Mouse (Mus musculus): ENCODE results near the gene Olfr1024. TPM values are rescaled to one million over a fixed set of nuclear protein-coding genes. Genes with fewer than 3 reads are reported as not detected.

The Olfr1024 gene
- polyA plus RNA-seq (2014; fragmentation: Illumina TruSeq; extraction: RNeasy Lipid Tissue Mini Kit (QIAGEN cat#74804); ENCODE audit: low read depth, low replicate concordance) = not detected

GRCm38 (mm10) chr2:85904952-85905351 lies at the start of gene Olfr1024:
Olfr1024 (minus strand) TSS chr2:85905052.

GRCm38 (mm10) chr2:85950137-85950536 lies 45.3 kb upstream of the Olfr1024 start, which contains the start of gene Olfr1028:
Olfr1028 (plus strand) TSS chr2:85950437.

GRCm38 (mm10) chr2:85921258-85921657 lies 16.4 kb upstream of the Olfr1024 start, which contains the start of gene Olfr1026:
Olfr1026 (plus strand) TSS chr2:85921558.

GRCm38 (mm10) chr2:85914893-85915292 lies 10.0 kb upstream of the Olfr1024 start, which contains the start of gene Olfr1025-ps1:
Olfr1025-ps1 (plus strand) TSS chr2:85915193.

GRCm38 (mm10) chr2:85885340-85885739 lies 19.5 kb downstream of the Olfr1024 start, which contains the start of gene Olfr1023:
Olfr1023 (plus strand) TSS chr2:85885640.

GRCm38 (mm10) chr2:85868294-85868693 lies 36.6 kb downstream of the Olfr1024 start, which contains the start of gene Olfr1022:
Olfr1022 (plus strand) TSS chr2:85868594.

Other genes with a start within 250 kb of the Olfr1024 start
- gene Olfr154, start 240.6 kb downstream of the Olfr1024 start, polyA plus RNA-seq (2014; fragmentation: Illumina TruSeq; extraction: RNeasy Lipid Tissue Mini Kit (QIAGEN cat#74804); ENCODE audit: low read depth, low replicate concordance) = not detected
- not detected for gene Olfr1006, start 226.3 kb downstream of the Olfr1024 start, polyA plus RNA-seq (2014; fragmentation: Illumina TruSeq; extraction: RNeasy Lipid Tissue Mini Kit (QIAGEN cat#74804); ENCODE audit: low read depth, low replicate concordance)
- gene Olfr1008, start 215.6 kb downstream of the Olfr1024 start, polyA plus RNA-seq (2014; fragmentation: Illumina TruSeq; extraction: RNeasy Lipid Tissue Mini Kit (QIAGEN cat#74804); ENCODE audit: low read depth, low replicate concordance) = not detected
- not detected for gene Olfr1009, start 189.6 kb downstream of the Olfr1024 start, polyA plus RNA-seq (2014; fragmentation: Illumina TruSeq; extraction: RNeasy Lipid Tissue Mini Kit (QIAGEN cat#74804); ENCODE audit: low read depth, low replicate concordance)
- gene Olfr1012, start 142.3 kb downstream of the Olfr1024 start, polyA plus RNA-seq (2014; fragmentation: Illumina TruSeq; extraction: RNeasy Lipid Tissue Mini Kit (QIAGEN cat#74804); ENCODE audit: low read depth, low replicate concordance) = not detected
- gene Olfr1013, start 138.0 kb downstream of the Olfr1024 start, polyA plus RNA-seq (2014; fragmentation: Illumina TruSeq; extraction: RNeasy Lipid Tissue Mini Kit (QIAGEN cat#74804); ENCODE audit: low read depth, low replicate concordance) = not detected
- not detected for gene Olfr1014, start 132.3 kb downstream of the Olfr1024 start, polyA plus RNA-seq (2014; fragmentation: Illumina TruSeq; extraction: RNeasy Lipid Tissue Mini Kit (QIAGEN cat#74804); ENCODE audit: low read depth, low replicate concordance)
- not detected for gene Olfr1015, start 123.0 kb downstream of the Olfr1024 start, polyA plus RNA-seq (2014; fragmentation: Illumina TruSeq; extraction: RNeasy Lipid Tissue Mini Kit (QIAGEN cat#74804); ENCODE audit: low read depth, low replicate concordance)
- not detected for gene Olfr1016, start 102.5 kb downstream of the Olfr1024 start, polyA plus RNA-seq (2014; fragmentation: Illumina TruSeq; extraction: RNeasy Lipid Tissue Mini Kit (QIAGEN cat#74804); ENCODE audit: low read depth, low replicate concordance)
- not detected for gene Olfr1018, start 86.6 kb downstream of the Olfr1024 start, polyA plus RNA-seq (2014; fragmentation: Illumina TruSeq; extraction: RNeasy Lipid Tissue Mini Kit (QIAGEN cat#74804); ENCODE audit: low read depth, low replicate concordance)
- gene Olfr1019, start 59.6 kb downstream of the Olfr1024 start, polyA plus RNA-seq (2014; fragmentation: Illumina TruSeq; extraction: RNeasy Lipid Tissue Mini Kit (QIAGEN cat#74804); ENCODE audit: low read depth, low replicate concordance) = not detected
- gene Olfr1020, start 58.0 kb downstream of the Olfr1024 start, polyA plus RNA-seq (2014; fragmentation: Illumina TruSeq; extraction: RNeasy Lipid Tissue Mini Kit (QIAGEN cat#74804); ENCODE audit: low read depth, low replicate concordance) = not detected
- gene Olfr1022, start 36.5 kb downstream of the Olfr1024 start, polyA plus RNA-seq (2014; fragmentation: Illumina TruSeq; extraction: RNeasy Lipid Tissue Mini Kit (QIAGEN cat#74804); ENCODE audit: low read depth, low replicate concordance) = not detected
- not detected for gene Olfr1023, start 19.4 kb downstream of the Olfr1024 start, polyA plus RNA-seq (2014; fragmentation: Illumina TruSeq; extraction: RNeasy Lipid Tissue Mini Kit (QIAGEN cat#74804); ENCODE audit: low read depth, low replicate concordance)
- not detected for gene Olfr1025-ps1, start 10.1 kb upstream of the Olfr1024 start, polyA plus RNA-seq (2014; fragmentation: Illumina TruSeq; extraction: RNeasy Lipid Tissue Mini Kit (QIAGEN cat#74804); ENCODE audit: low read depth, low replicate concordance)
- gene Olfr1026, start 16.5 kb upstream of the Olfr1024 start, polyA plus RNA-seq (2014; fragmentation: Illumina TruSeq; extraction: RNeasy Lipid Tissue Mini Kit (QIAGEN cat#74804); ENCODE audit: low read depth, low replicate concordance) = not detected
- gene Olfr1028, start 45.4 kb upstream of the Olfr1024 start, polyA plus RNA-seq (2014; fragmentation: Illumina TruSeq; extraction: RNeasy Lipid Tissue Mini Kit (QIAGEN cat#74804); ENCODE audit: low read depth, low replicate concordance) = not detected
- gene Olfr1029, start 68.8 kb upstream of the Olfr1024 start, polyA plus RNA-seq (2014; fragmentation: Illumina TruSeq; extraction: RNeasy Lipid Tissue Mini Kit (QIAGEN cat#74804); ENCODE audit: low read depth, low replicate concordance) = not detected
- not detected for gene Olfr1030, start 74.2 kb upstream of the Olfr1024 start, polyA plus RNA-seq (2014; fragmentation: Illumina TruSeq; extraction: RNeasy Lipid Tissue Mini Kit (QIAGEN cat#74804); ENCODE audit: low read depth, low replicate concordance)
- gene Olfr1031, start 85.3 kb upstream of the Olfr1024 start, polyA plus RNA-seq (2014; fragmentation: Illumina TruSeq; extraction: RNeasy Lipid Tissue Mini Kit (QIAGEN cat#74804); ENCODE audit: low read depth, low replicate concordance) = not detected
- not detected for gene Olfr1032, start 100.5 kb upstream of the Olfr1024 start, polyA plus RNA-seq (2014; fragmentation: Illumina TruSeq; extraction: RNeasy Lipid Tissue Mini Kit (QIAGEN cat#74804); ENCODE audit: low read depth, low replicate concordance)
- gene Olfr1033, start 115.6 kb upstream of the Olfr1024 start, polyA plus RNA-seq (2014; fragmentation: Illumina TruSeq; extraction: RNeasy Lipid Tissue Mini Kit (QIAGEN cat#74804); ENCODE audit: low read depth, low replicate concordance) = 4.8 TPM
- gene Olfr1034, start 140.8 kb upstream of the Olfr1024 start, polyA plus RNA-seq (2014; fragmentation: Illumina TruSeq; extraction: RNeasy Lipid Tissue Mini Kit (QIAGEN cat#74804); ENCODE audit: low read depth, low replicate concordance) = 0.92 TPM
- not detected for gene Olfr1036, start 168.9 kb upstream of the Olfr1024 start, polyA plus RNA-seq (2014; fragmentation: Illumina TruSeq; extraction: RNeasy Lipid Tissue Mini Kit (QIAGEN cat#74804); ENCODE audit: low read depth, low replicate concordance)
- not detected for gene Olfr1037, start 182.3 kb upstream of the Olfr1024 start, polyA plus RNA-seq (2014; fragmentation: Illumina TruSeq; extraction: RNeasy Lipid Tissue Mini Kit (QIAGEN cat#74804); ENCODE audit: low read depth, low replicate concordance)
- gene Olfr1039, start 230.9 kb upstream of the Olfr1024 start, polyA plus RNA-seq (2014; fragmentation: Illumina TruSeq; extraction: RNeasy Lipid Tissue Mini Kit (QIAGEN cat#74804); ENCODE audit: low read depth, low replicate concordance) = not detected
- gene Olfr1040, start 241.7 kb upstream of the Olfr1024 start, polyA plus RNA-seq (2014; fragmentation: Illumina TruSeq; extraction: RNeasy Lipid Tissue Mini Kit (QIAGEN cat#74804); ENCODE audit: low read depth, low replicate concordance) = not detected

All from heart, adult 10 weeks (tissue).